Mouse (Mus musculus) kidney, adult 11 months (tissue): Measurements from ENCODE around the gene Abi3.

Experiments
- DNase-seq: peaks from one replicate; pipeline ENCODE4 v3.0.0; 2022

Abi3 gene

GRCm38 (mm10) chr11:95781557-95781956 lies 60.7 kb downstream of the Abi3 start:
- DNase-seq: no peak

DNA sequence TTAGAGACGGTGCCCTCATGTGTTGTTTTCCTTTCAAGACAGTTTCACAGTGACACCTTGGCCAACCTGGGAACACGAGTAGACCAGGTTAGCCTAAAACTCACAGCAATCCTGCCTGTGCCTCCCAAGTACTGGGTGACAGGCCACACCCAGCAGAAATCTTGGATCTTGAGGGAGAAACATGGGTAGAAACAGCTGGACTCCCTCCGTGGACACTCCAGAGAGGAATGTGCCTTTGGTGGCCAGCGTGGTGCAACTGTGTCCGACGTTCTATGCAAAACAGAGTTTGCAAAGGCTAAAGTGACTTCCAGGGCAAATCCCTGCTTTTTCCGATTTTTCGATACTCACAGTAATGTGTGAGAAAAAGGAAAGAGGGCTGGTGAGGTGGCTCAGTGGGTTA lies 61.8 kb downstream of the Abi3 start:
- no peak for DNase-seq
